Mouse (Mus musculus): ENCODE measurements at regions not wholly inside any gene's neighbourhood (a gene's known extent, or its start where the extent isn't known, plus 50 kb on each side); places are given as distances from the start of the nearest gene placed in this dataset.

- TF ChIP-seq CTCF (IDR thresholded peaks at IDR 0.05; ENCODE audit: extremely low read depth, insufficient read length, insufficient replicate concordance, low read depth, low read length) (no peak), POLR2A (IDR thresholded peaks at IDR 0.05; ENCODE audit: low read depth, low read length) (no peak)
Measured at GRCm38 (mm10) chr8:126160356-126160975, 137.9 kb upstream of the Slc35f3 start.
